Mouse (Mus musculus) megakaryocyte progenitor cell, adult 5-6 weeks (primary cell): ENCODE measurements at regions not wholly inside any gene's neighbourhood (a gene's known extent, or its start where the extent isn't known, plus 50 kb on each side); places are given as distances from the start of the nearest gene placed in this dataset.

Experiments used
- ATAC-seq: replicated peaks from 2 replicates; pipeline ENCODE4 v1.8.0; 2016; ENCODE audit warnings: mild to moderate bottlenecking, moderate TSS enrichment, inconsistent platforms; ENCODE audit not compliant: poor library complexity

DNA sequence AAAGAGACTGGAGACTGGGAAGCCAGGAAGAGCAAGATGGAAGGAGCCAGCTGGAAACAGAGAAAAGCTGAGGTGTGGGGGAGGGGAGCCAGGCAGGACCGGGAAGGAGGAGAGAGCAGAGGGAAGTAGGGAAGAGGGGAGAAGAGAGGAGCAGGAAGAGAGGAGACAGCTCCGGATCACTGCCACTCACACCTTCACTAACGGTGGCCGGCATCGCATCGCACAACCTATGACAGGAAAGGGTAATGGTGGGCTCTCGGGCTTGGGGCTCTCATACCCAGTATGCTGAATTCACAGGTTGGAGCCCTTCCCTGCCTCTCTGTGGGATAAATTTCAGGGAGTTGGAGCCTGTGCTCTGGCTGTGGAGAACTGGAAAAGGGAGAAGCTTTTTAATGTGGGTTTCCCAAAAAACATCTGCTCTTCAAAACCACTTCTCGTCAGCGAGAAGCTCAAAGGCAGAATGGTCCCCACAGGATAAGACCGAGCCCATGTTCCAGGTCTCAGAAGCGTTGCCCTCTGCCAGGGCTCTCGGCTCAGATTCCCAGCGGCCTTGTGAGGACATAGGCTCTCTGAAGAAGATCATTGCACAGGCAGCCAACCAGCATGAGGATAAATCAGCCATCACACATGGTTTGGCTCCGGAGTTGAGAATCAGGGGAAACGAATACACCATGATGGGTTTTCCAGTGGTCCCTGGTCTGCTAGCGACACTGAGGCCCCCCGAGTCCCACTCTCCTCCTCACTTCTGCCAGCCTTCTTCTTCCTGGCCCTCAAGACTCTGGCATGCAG lies 53.8 kb upstream of the Coro2b start:
- no peak for ATAC-seq

DNA sequence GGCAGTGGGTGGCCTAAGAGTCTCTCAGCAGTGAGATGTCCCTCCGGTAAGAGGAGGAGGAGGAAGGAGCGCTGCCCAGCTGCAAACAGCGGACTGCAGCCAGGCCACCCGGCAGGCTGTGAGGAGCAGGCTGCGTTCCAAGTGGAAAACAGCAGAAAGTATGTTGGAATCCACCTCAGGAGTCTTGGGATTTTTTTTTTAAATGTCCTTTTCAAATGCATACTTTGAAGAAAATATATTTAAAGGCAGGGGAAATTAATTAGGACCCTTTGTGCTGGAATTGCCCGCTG lies 54.3 kb upstream of the Coro2b start:
- ATAC-seq = no peak

DNA sequence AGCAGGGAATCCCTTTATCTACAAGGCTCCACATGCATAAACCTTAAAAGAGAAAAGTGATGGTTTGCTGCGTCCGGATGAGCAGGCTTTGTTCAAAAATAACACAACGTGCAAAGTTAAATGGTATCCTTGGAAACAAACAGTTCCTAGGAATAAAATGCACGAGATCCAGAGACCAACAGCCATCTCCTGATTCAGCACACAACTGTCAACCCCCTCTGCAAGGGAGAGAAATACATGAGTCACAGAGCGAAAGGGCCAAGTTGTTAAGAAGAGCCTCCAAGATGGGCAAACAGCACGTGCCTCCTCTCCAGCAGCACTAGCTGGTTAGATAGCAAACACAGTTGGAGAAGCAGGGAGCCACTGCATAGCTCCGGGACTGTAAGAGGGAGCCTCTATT lies 61.2 kb upstream of the Coro2b start:
- no peak for ATAC-seq

DNA sequence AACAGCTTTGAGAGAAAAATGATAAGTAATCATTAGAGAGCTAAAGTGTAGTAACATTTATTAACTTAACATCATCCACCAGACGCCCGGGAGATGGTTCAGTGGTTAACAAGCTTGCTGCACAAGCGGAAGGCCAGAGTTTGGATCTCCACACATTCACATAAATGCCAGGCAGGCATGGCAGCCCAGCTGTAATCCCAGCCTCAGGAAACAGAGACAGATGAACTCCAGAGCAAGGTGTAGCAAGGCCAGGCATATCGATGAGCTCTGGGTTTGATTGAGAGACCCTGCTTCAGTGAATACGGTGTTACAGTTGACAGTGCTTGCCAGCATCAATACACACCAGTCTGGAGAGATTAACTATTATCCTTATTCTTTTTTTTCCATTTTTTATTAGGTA lies 62.1 kb upstream of the Coro2b start:
- ATAC-seq = no peak

DNA sequence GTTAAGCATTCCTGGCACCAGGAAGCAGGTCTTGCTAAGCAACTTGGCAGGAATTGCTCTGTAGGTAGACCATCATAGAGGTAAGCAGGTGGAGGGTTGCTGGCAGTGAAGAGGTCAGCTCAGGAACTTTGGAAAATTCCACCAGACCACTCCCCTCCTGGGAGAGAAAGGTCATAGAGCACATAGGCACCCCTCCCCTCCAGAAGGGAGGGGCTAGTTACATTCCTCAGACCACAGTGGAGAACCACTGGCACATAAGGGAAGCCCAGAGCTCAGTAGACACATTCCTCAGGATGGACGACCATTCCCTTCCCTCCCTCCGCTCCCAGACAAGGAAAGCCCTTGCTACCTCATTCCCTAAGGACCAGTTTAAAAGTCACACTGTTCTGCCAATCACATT lies 67.1 kb upstream of the Itga11 start:
- no peak for ATAC-seq

DNA sequence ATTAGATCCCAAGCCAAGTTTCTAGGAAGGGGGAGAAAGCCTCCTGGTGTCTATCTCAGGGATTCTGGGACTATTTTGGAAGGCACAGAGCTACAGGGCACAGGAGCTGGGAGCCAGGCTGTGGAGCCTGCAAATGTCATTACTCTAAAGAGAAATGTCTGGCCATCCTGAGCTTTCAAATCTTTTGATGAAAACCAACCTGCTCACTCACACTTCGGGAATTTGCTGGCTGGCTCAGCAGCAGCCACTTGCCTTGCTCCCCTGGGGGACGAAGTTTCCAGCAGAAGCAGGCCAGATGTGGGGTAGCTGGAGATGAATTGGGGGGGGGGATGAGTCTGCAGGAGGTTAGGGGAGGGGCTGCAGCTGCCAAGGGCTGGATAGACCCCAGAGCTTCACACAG lies 66.2 kb upstream of the Itga11 start:
- ATAC-seq = no peak

DNA sequence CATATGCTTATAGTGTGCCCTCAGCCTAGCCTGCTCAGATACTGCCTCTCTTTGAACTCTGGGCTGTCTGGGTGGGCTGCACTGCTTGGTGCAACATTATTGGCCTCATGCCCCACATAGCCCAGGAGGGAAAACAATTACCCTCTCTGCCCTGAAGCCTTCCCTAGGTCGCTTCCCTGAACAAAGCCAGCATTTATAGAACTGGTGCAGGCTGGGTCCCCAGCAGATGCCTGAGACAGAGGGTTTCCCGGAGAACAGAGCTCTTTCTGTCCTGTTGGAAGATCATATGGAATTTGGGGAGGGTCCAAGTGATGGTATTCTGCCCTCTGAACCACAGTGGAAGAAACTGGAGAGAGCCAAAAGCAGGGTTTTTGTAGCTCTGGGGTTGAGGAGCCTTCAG lies 64.6 kb upstream of the Itga11 start:
- ATAC-seq = no peak

DNA sequence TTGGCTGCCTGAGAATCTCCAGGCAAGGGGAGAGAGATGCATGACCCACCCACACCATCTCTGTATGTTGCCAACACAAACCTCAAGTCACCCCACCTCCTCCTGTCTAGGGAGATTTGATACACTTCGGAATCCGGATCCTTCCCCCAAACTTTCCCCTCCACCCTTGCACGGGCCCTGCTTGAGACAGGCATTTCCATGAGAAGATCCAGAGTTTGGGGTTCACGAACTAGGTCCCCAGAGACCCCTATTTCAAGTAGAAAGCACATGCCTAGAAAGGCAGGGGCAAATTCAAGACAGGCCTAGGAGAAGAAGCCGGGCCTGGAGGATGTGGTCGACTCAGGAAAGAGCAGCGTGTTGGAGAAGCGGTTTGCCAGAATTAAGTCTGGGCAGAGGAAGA lies 63.8 kb upstream of the Itga11 start:
- ATAC-seq = no peak

DNA sequence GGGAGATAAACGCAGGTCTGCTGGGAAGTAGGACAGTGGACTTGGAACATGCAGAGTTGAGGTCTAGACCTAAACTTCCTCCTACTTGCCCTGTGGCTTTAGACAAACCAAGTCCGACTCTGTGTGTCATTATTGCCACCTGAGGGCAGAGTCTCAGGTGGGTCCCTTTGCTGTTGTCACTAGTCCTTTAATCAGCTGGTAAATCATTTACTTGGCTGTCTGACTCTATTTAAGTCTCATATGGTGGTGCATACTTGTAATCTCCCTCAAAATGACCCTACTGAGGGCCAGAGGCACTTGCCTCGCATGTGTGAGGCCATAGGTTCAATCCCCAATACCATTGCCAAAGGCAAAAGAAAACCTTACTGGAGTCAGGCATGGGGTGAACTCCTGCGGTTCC lies 62.7 kb upstream of the Itga11 start:
- ATAC-seq = no peak

DNA sequence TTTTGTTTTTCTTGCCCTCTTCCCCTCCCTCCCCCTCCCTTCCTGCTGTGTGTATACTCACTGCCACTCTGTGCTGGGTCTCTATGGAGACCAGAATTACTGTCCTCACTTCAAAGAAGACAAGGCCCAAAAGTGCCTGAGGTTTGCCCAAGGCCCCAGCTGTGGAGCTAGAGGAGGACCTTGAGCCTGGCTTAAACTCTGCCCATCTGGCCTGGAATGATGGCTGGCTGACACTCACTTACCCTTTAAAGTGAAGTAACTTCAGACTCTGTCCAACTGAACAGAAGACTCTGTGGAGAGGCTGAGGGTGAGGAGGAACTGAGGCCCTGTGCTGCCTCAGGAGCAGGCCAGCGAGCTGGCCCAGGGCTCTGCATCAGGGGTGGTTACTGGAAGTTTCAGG lies 61.8 kb upstream of the Itga11 start:
- no peak for ATAC-seq

DNA sequence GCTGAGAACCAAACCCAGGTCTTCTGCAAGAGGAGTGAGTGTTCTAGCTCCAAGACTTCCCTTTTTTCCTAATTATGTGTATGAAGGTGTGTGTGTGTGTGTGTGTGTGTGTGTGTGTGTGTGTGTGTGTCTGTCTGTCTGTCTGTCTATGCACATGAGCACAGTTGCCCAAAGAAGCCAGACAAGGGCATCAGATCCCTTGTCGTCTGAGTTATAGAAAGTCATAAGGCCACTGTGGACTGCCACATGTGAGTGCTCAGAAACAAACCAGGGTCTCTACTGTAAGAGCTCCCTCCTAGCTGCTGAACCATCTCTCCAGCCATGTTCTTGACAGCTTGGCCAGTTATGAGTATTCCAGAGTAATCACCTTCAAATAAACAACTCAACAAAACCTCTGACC lies 58.6 kb upstream of the Itga11 start:
- no peak for ATAC-seq

DNA sequence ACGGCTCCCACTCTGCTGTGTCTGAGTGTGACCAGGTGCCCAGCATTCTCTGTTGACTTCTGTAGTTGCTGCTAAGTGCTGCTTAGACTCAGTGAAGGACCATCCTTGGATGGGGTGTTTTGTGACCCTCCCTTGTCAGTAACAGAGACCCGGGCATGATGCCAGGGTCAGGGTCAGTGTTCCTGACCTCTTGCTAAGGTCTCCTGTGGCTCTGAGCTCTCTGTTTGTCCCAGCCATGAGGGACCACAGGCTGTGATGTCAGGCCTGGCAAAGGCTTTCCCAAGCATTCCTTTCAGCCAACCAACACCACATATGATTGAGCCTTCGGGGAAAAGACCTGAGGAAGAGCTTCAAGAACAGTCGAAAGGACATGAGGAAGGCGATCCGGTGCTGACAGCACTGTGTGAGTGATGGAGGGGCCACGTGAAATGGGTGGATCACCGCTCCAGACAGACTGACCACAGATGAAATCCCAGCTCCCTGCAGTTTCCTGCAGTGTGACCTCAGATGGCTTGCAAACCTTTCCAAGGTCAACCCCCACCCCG lies 56.7 kb upstream of the Itga11 start:
- ATAC-seq = no peak

DNA sequence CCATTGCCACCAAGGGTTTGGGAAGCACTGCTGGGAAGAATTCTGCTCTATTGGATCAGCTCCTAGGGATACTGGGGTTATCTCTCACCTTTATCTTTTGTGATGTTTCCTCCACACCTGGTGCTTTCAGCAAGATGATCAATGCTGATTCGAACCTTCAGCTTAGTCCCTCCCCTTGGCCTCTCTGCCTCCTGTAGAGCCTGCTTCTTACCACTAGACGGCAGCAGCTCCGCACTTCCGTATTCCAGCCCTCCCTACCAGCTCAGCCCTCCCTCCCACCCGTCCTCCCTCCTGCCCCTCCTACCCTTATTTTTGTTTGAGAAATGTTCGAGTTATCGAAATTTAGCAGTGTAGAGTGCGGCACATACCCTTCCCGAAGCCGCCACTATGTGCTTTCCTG lies 55.5 kb upstream of the Itga11 start:
- ATAC-seq = peak; percentile 44; the same call in 1 of the 2 replicates

DNA sequence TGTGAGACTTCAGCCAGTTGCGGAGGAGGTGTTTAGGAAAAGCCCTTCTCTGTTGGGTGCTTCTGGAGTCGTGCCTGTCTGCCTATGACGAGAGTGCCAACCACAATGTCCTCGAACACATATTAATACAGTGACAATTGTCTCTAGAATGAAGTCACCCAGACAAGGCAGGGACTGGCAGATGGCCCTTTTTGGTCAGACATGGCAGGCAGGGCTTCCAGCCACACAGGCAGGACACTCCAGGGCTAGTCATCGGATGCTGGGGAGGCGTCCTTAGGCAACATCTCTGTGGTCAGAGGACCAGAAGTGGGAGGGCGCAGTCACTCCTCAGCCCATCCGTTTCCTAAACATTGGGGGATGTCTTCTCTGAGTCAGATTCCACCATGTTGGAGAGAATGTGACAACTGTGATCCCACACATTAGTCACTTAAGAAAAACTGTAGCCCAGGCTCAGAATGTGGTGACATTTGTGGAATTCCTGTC lies 53.0 kb upstream of the Itga11 start:
- ATAC-seq = no peak

DNA sequence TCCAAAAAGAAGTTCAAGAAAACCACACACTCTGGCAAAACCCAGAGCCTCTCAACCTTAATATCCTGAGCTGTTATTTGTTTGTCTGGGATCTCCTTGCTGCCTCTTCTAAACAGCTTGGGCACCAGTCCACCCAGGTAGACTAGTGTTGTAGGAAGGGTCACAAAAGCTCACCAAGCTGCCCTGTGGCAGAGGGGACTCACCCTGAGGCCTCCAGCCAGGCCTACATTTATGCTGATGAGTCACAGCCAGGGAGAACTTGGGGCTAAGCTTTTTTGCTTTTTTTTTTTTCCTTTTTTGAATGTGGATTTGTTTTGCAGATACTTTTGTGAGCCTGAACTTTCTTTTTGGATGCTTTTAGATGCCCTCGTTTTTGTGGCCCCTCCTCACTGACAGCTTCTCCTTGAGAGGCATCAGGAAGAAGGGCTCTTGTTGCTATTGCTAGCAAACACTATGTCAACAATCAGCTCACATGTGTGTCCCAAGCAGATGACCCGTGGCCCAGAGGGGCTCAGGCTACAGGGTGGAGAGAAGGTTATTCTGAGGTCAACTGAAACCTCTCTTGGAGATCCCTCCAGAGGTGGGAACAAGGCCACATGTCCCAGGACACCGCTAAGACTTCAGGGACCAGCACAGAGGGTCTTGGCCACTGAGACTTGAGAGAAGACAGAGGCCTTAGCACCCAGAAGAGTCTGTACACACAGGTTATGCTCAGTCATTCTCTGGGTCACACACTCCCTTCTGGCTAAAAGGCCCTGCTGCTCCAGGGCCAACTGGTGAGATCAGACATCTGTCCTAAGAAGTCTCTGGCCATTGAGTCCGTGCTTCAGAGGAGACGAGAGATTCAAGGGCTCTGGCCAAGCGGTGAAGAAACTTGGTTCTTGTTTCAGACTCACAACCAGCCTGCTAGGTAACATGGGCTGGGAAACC lies 50.3 kb upstream of the Itga11 start:
- ATAC-seq = no peak
